In the genomic region with DNA sequence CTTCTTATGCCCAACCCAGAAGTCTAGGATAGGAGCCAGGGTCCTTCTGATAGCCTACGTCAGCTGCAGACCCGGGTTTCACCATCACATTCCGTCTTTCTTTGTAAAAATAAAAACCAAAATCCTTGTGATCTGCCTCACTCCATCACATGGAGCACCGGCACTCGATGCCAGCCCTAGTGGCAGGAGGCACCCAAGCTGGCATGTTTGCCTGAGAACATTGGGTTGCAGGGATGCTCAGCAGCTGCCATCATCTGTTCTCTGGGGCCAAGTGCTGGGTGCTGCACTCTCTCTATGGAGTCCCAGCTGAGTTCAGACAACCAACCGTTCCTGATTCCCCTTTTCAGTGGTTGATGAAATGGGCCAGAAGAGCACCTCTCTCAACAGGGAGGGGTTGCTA, we compare ENCODE assay signal across 15 mouse cellular contexts. TPM values are rescaled to one million over a fixed set of nuclear protein-coding genes. Genes with fewer than 3 reads are reported as not detected.
DNase-seq lines count a peak whose midpoint lies in the region; ATAC-seq and TF ChIP-seq lines count a peak whose summit lies in the region.
"Had no signal": no experiment of that assay in that cellular context is flagged by ENCODE, and none has a peak within 500 bp of the region (broad histone marks: within the 10 kb centered on the region; RNA-seq: fewer than 3 reads in every experiment).

No protein-coding gene starts in this region.

- no peaks in the 10 kb centered on the region; the same call in 1 of the 2 replicates for H3K36me3 ChIP-seq in forebrain, embryonic 12.5 days (replicated peaks)
- no peaks in the 10 kb centered on the region for H3K36me3 ChIP-seq in forebrain, embryonic 16.5 days (ENCODE audit: control insufficient read depth, insufficient read depth)
- H3K36me3 ChIP-seq in kidney, postnatal 0 days (ENCODE audit: insufficient read depth, low read length): no peaks in the 10 kb centered on the region
- no peaks in the 10 kb centered on the region for H3K36me3 ChIP-seq in embryonic facial prominence, embryonic 14.5 days (ENCODE audit: control insufficient read depth, insufficient read depth, low read length)
- H3K36me3 ChIP-seq: G1E had no signal

- no peak overlapping the region for H3K4me3 ChIP-seq in forebrain, embryonic 12.5 days (replicated peaks)
- H3K4me3 ChIP-seq in forebrain, embryonic 16.5 days (replicated peaks; ENCODE audit: low read length): no peak overlapping the region
- H3K4me3 ChIP-seq in kidney, postnatal 0 days (replicated peaks; ENCODE audit: low read depth, low read length): no peak overlapping the region
- no peak overlapping the region for H3K4me3 ChIP-seq in embryonic facial prominence, embryonic 14.5 days (ENCODE audit: low read depth, low read length)

- no peak for TF ChIP-seq CTCF in kidney, postnatal 0 days (IDR thresholded peaks at IDR 0.05; ENCODE audit: low read depth)

- peaks cover 14% of the 10 kb centered on the region for H3K27me3 ChIP-seq in forebrain, embryonic 12.5 days
- H3K27me3 ChIP-seq in forebrain, embryonic 16.5 days (replicated peaks; ENCODE audit: control insufficient read depth, insufficient read depth, low read length): no peaks in the 10 kb centered on the region
- H3K27me3 ChIP-seq in kidney, postnatal 0 days (ENCODE audit: insufficient read depth, low read length): no peaks in the 10 kb centered on the region
- no peaks in the 10 kb centered on the region for H3K27me3 ChIP-seq in embryonic facial prominence, embryonic 14.5 days (replicated peaks; ENCODE audit: control insufficient read depth, insufficient read depth, low read length)

- no peak for ATAC-seq in forebrain, embryonic 12.5 days (ENCODE audit: low FRiP score)
- no peak for ATAC-seq in forebrain, embryonic 16.5 days
- no peak for ATAC-seq in kidney, postnatal 0 days (replicated peaks; ENCODE audit: low FRiP score, low read depth)
- ATAC-seq in embryonic facial prominence, embryonic 14.5 days (ENCODE audit: low read depth): no peak

- no peaks in the 10 kb centered on the region for H3K9me3 ChIP-seq in forebrain, embryonic 12.5 days
- no peaks in the 10 kb centered on the region for H3K9me3 ChIP-seq in forebrain, embryonic 16.5 days (ENCODE audit: control insufficient read depth, low read length)
- H3K9me3 ChIP-seq in kidney, postnatal 0 days (replicated peaks; ENCODE audit: low read length): no peaks in the 10 kb centered on the region
- H3K9me3 ChIP-seq in embryonic facial prominence, embryonic 14.5 days (ENCODE audit: control insufficient read depth, low read length): no peaks in the 10 kb centered on the region
- H3K9me3 ChIP-seq: G1E had no signal

- H3K27ac ChIP-seq in forebrain, embryonic 12.5 days: no peak overlapping the region
- no peak overlapping the region for H3K27ac ChIP-seq in forebrain, embryonic 16.5 days (ENCODE audit: low read length)
- H3K27ac ChIP-seq in kidney, postnatal 0 days: no peak overlapping the region
- no peak overlapping the region for H3K27ac ChIP-seq in embryonic facial prominence, embryonic 14.5 days (replicated peaks; ENCODE audit: low read depth, low read length)

- no peak overlapping the region; the same call in 1 of the 2 replicates for H3K9ac ChIP-seq in forebrain, embryonic 12.5 days
- H3K9ac ChIP-seq in forebrain, embryonic 16.5 days (replicated peaks; ENCODE audit: low read depth, low read length): no peak overlapping the region; the same call in 1 of the 2 replicates
- no peak overlapping the region for H3K9ac ChIP-seq in kidney, postnatal 0 days (ENCODE audit: low read depth, low read length)
- H3K9ac ChIP-seq in embryonic facial prominence, embryonic 14.5 days (ENCODE audit: low read depth, low read length): no peak overlapping the region

- DNase-seq in kidney, postnatal 0 days (ENCODE audit: low spot score): no peak
- no peak for DNase-seq in kidney, adult 18-20 months
- DNase-seq in embryonic facial prominence, embryonic 14.5 days (ENCODE audit: low spot score): no peak
- peak; percentile 66 to 68 for DNase-seq in layer of hippocampus, postnatal 10 days (ENCODE audit: low spot score in 2 of 2)
- DNase-seq in spleen, postnatal 14 days (ENCODE audit: low spot score in 2 of 2): no peak
- no peak for DNase-seq in retina, embryonic 14.5 days (ENCODE audit: low spot score)
- DNase-seq: kidney, postnatal 4 days; liver; spleen, adult 18-20 months; thymus, postnatal 36 days had no signal

- H3K4me2 ChIP-seq in forebrain, embryonic 12.5 days: peak overlapping the region; percentile 97; the same call in 1 of the 2 replicates
- no peak overlapping the region for H3K4me2 ChIP-seq in forebrain, embryonic 16.5 days (ENCODE audit: low read length)
- H3K4me2 ChIP-seq in kidney, postnatal 0 days (ENCODE audit: low read length): peak overlapping the region; percentile 97; the same call in 1 of the 2 replicates
- peak overlapping the region; percentile 100; the same call in 1 of the 2 replicates for H3K4me2 ChIP-seq in embryonic facial prominence, embryonic 14.5 days (ENCODE audit: low read depth, low read length)

- peaks cover 83% of the 10 kb centered on the region for H3K4me1 ChIP-seq in forebrain, embryonic 12.5 days
- peaks cover 39% of the 10 kb centered on the region for H3K4me1 ChIP-seq in forebrain, embryonic 16.5 days (replicated peaks; ENCODE audit: control insufficient read depth, insufficient read depth, low read length)
- H3K4me1 ChIP-seq in kidney, postnatal 0 days (replicated peaks; ENCODE audit: insufficient read depth, low read length): 0 out of 2 replicates have a peak, but pooled peaks cover 13% of the 10 kb centered on the region
- no peaks in the 10 kb centered on the region; the same call in none of the 2 replicates for H3K4me1 ChIP-seq in embryonic facial prominence, embryonic 14.5 days (ENCODE audit: control insufficient read depth, insufficient read depth, low read length)

- WGBS in forebrain, embryonic 12.5 days: 91% methylated on average over 6 of the region's 6 CpGs
- 62% methylated on average over 6 of the region's 6 CpGs for WGBS in forebrain, embryonic 16.5 days
- WGBS in kidney, postnatal 0 days: 82% methylated on average over 6 of the region's 6 CpGs
- WGBS in embryonic facial prominence, embryonic 14.5 days: 85% methylated on average over 6 of the region's 6 CpGs

RNA-seq across cellular contexts. Expression of gene Tspan18, which starts 3.2 kb away (rescaled TPM):
- polyA plus RNA-seq in forebrain, embryonic 12.5 days (2016; fragmentation: Nextera tagmentation; extraction: Ambion mirVana): 31.2 and 32.5 TPM in 2 replicates
- polyA plus RNA-seq in forebrain, embryonic 16.5 days (2015; fragmentation: Nextera tagmentation; extraction: Ambion mirVana): 14.8 and 17.0 TPM in 2 replicates
- polyA plus RNA-seq in kidney, postnatal 0 days (2015; fragmentation: Nextera tagmentation; extraction: Ambion mirVana): 26.4 and 29.2 TPM in 2 replicates
- polyA plus RNA-seq in embryonic facial prominence, embryonic 14.5 days (2014; fragmentation: Nextera tagmentation; extraction: Ambion mirVana): 31.2 and 34.5 TPM in 2 replicates
- 10 to 100 TPM; 53.3 to 55.7 TPM for total RNA-seq in layer of hippocampus, postnatal 10 days (2021)
- total RNA-seq: granulocyte monocyte progenitor cell, adult 5-6 weeks; megakaryocyte progenitor cell, adult 5-6 weeks had no signal

Comparison
In these comparisons a context has a peak if more than half of its experiments do, and no peak if none do; other contexts are left out.
1. DNase-seq: peak in layer of hippocampus, postnatal 10 days (2 of 2); none in kidney, postnatal 0 days (single experiment), kidney, adult 18-20 months (single experiment), embryonic facial prominence, embryonic 14.5 days (single experiment), spleen, postnatal 14 days (0 of 2) and retina, embryonic 14.5 days (single experiment).